Mouse (Mus musculus) MEL-GATA-1-ER (cell line): Measurements from ENCODE around the gene H2-Q2.
"Not testable (repeated sequence)": the region's sequence is repeated elsewhere in the genome, so short reads cannot be mapped to it uniquely, and the experiment has no call there.

Experiments
- DNase-seq: peaks from one replicate; pipeline ENCODE4 v3.0.0-alpha.2; 2012; ENCODE audit warnings: low read depth; ENCODE audit errors: extremely low read depth

Gene H2-Q2

GRCm38 (mm10) chr17:35359470-35359862, 17.4 kb downstream of the H2-Q2 start:
- no peak for DNase-seq

GRCm38 (mm10) chr17:35379369-35379728, 37.3 kb downstream of the H2-Q2 start, which contains the start of gene H2-Q4:
TSS of gene H2-Q4 (plus strand) at chr17:35379617.
- DNase-seq, result peak; percentile 85

DNA sequence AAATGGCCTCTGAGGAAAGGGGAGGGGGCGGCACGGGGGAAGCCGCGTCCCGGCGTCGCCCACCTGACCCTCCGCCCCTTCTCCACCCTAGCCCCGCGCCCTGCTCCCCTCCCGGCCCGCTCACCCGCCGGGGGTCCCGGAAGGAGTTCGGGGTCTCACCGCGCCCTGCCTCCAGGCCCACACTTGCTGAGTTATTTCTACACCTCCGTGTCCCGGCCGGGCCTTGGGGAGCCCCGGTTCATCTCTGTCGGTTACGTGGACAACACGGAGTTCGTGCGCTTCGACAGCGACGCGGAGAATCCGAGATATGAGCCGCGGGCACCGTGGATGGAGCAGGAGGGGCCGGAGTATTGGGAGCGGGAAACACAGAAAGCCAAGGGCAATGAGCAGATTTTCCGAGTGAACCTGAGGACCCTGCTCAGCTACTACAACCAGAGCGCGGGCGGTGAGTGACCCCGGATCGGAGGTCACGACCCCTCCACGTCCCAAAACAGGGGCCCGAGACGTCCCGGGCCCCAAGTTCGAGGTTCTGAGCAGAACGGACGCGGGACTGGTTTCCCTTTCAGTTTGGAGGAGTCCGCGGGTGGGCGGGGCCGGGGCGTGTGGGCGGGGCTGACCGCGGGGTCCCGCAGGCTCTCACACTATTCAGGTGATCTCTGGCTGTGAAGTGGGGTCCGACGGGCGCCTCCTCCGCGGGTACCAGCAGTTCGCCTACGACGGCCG, 37.8 kb downstream of the H2-Q2 start:
- peak; percentile 18 for DNase-seq

GRCm38 (mm10) chr17:35389796-35390195, 47.8 kb downstream of the H2-Q2 start:
- not testable (repeated sequence) for DNase-seq

DNA sequence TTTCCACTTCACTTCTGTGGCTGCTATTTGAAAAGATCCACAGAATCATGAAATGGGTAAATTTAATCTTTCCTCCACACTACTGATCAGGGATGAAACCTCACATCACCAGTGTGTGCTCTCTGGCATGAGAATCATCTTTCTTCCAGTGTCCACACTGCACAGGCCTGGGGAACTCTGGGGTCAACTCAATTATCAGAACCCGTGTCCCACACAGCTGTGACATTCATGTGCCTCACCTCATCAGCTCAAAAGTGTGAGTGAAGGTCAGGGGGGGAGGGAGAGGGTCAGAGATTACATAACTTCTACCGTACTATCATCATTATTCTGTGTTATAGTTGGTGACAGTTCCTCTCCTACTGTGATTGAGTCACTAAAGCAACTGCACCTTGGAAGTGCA, 50.6 kb downstream of the H2-Q2 start:
- DNase-seq, result not testable (repeated sequence)

DNA sequence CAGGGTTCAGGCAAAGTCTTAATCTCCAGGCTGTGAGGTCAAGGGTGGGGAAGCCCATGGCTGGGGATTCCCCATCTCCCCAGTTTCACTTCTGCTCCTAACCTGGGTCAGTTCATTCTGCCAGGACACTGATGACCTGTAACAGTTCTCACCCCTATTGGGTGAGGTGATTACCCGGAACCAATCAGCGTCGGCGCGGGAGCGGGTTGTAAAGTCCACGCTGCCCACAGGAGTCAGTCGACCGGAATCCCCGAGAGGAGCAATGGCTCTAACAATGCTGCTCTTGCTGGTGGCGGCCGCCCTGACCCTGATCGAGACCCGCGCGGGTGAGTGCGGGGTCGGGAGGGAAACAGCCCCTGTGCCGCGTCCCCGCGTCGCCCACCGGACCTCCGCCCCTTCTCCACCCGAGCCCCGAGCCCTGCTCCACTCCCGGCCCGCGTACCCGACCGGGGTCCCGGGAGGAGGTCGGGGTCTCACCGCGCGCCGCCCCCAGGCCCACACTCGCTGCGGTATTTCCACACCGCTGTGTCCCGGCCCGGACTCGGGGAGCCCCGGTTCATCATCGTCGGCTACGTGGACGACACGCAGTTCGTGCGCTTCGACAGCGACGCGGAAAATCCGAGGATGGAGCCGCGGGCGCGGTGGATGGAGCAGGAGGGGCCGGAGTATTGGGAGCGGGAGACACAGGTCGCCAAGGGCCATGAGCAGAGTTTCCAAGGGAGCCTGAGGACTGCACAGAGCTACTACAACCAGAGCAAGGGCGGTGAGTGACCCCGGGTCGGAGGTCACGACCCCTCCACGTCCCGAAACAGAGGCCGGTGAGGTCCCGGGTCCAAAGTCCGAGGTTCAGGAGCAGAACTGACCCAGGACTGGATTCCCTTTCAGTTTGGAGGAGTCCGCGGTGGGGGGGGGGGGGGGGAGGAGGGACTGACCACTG, 52.1 kb downstream of the H2-Q2 start:
- not testable (repeated sequence) for DNase-seq
